Mouse (Mus musculus): ENCODE results near the gene Gm2696.

DNA sequence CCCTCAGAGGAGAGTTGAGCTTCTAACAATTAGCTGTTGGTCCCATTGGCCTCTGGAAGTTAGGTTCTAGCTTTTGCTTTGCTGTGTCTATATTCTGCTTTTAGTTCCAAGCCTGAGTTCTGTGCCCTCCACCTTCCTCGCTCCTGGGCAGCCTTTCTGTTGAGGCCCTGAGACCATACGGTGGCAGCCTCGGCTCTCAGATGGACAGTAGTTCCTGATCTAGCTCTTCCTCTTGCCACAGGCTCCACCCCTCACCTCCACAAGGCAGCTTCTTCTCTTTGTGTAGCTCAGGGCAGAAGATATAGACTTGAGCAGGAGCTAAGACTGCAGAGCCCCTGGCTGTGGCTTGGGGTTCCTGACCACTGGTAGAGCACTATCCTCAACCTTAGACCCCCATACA is 65.8 kb downstream of the Gm2696 start:
- TF ChIP-seq CTCF (IDR thresholded peaks at IDR 0.05; ENCODE audit: low read depth), result no peak
- no peak for TF ChIP-seq EP300 (IDR thresholded peaks at IDR 0.05; ENCODE audit: low read depth)

Measured in heart, postnatal 0 days (tissue).